Mouse (Mus musculus) forebrain, embryonic 13.5 days (tissue): ENCODE data around the gene Ankrd63. TPM values are rescaled to one million over a fixed set of nuclear protein-coding genes. Genes with fewer than 3 reads are reported as not detected.

ENCODE experiments used
- ATAC-seq: fragments of 200-750 bp; cut with Nextera tagmentation; 2 replicates; pipeline ENCODE4 v1.8.0; 2017
- H3K27ac ChIP-seq: fragments of 300-500 bp; sonication (generic); 2 replicates; pipeline ENCODE4 v1.5.1; 2015; ENCODE audit warnings: inconsistent platforms, mild to moderate bottlenecking, moderate library complexity
- H3K27me3 ChIP-seq: fragments of 300-500 bp; sonication (generic); 2 replicates; pipeline ENCODE4 v1.6.1; 2015; ENCODE audit warnings: mild to moderate bottlenecking, inconsistent platforms
- H3K36me3 ChIP-seq: fragments of 300-500 bp; sonication (generic); 2 replicates; pipeline ENCODE4 v1.6.1; 2015; ENCODE audit warnings: mild to moderate bottlenecking, inconsistent platforms; ENCODE audit not compliant: poor library complexity, severe bottlenecking
- H3K4me1 ChIP-seq: fragments of 300-500 bp; sonication (generic); 2 replicates; pipeline ENCODE4 v1.6.1; 2015; ENCODE audit warnings: inconsistent platforms
- H3K4me2 ChIP-seq: fragments of 300-500 bp; sonication (generic); 2 replicates; pipeline ENCODE4 v1.6.1; 2015; ENCODE audit warnings: inconsistent platforms, mild to moderate bottlenecking, moderate library complexity
- H3K4me3 ChIP-seq: fragments of 300-500 bp; sonication (generic); 2 replicates; pipeline ENCODE4 v1.5.1; 2015; ENCODE audit warnings: mild to moderate bottlenecking, inconsistent platforms
- H3K9ac ChIP-seq: fragments of 300-500 bp; sonication (generic); 2 replicates; pipeline ENCODE4 v1.6.1; 2015; ENCODE audit warnings: mild to moderate bottlenecking, inconsistent platforms
- H3K9me3 ChIP-seq: fragments of 300-500 bp; sonication (generic); replicated peaks from 2 replicates; pipeline ENCODE4 v1.6.1; 2016; ENCODE audit warnings: inconsistent platforms
- WGBS: fragments of 180-500 bp; shearing (Covaris S2); methylation state at CpG from one replicate; pipeline ENCODE4 v1.1.7; 2015; 5-methylcytosine and 5-hydroxymethylcytosine counted together
- polyA plus RNA-seq: library from polyadenylated mRNA; unstranded; fragments of >200 nt; fragmentation: Nextera tagmentation; extraction: Ambion mirVana; gene quantifications from 2 replicates; pipeline ENCODE4 v1.2.1, GENCODE M21; 2015

Ankrd63 gene
- polyA plus RNA-seq, 1 experiment from 2014 or later: 0.17 TPM

DNA sequence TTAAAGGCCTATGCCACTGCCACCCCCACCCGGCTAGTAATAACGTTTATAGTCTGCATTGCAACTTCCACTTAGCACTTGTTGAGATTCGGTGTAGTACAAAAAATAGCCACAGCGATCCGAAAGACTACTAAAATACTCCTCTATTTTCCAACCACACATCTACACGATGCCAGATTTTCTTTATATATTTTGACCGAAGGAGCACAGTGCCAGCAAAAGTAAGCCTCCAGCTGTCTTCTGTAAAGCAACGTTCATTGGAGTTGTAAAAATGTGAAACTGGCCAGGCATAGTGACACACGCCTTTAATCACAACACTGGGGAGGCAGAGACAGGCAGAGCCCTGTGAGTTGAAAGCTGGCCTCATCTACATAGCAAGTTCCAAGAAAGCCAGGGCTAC lies 37.4 kb upstream of the Ankrd63 start:
- no peaks in the 10 kb centered on the region for H3K36me3 ChIP-seq
- WGBS: 79% methylated on average over 9 of the region's 9 CpGs
- ATAC-seq: no peak
- no peak overlapping the region for H3K27ac ChIP-seq
- peaks cover 31% of the 10 kb centered on the region for H3K27me3 ChIP-seq
- H3K4me2 ChIP-seq: no peak overlapping the region
- H3K9me3 ChIP-seq: no peaks in the 10 kb centered on the region
- H3K4me3 ChIP-seq: no peak overlapping the region
- peaks cover 10% of the 10 kb centered on the region for H3K4me1 ChIP-seq
- no peak overlapping the region for H3K9ac ChIP-seq

- 73% methylated on average over 3 of the region's 3 CpGs for whole genome bisulfite sequencing
- Histone ChIP-seq H3K4me1 (peaks cover 10% of the 10 kb centered on the region), H3K4me2 (no peak overlapping the region), H3K27me3 (peaks cover 31% of the 10 kb centered on the region), H3K27ac (no peak overlapping the region), H3K36me3 (no peaks in the 10 kb centered on the region), H3K9me3 (no peaks in the 10 kb centered on the region), H3K9ac (no peak overlapping the region), H3K4me3 (no peak overlapping the region)
- no peak for ATAC-seq
Observed at GRCm38 (mm10) chr2:118740341-118740740, 36.6 kb upstream of the Ankrd63 start.

DNA sequence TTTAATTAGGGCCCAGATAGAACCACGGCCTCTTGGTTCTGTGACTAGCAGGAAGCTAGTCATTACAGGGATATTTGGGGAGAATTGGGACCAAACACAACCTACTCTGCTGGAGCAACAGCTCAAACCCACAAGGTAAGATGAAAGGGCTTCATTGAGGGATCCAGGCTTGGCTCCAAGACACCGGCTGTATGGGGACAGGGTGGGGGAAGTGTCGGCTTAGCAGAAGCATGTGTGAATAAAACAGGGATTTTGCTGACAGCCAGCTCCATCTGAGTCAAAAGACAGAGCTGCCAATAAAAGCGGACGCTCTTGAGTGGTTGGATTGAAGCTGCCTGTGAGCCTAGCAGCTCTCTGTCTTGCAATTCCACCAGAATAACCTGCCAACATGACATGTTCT lies 29.6 kb upstream of the Ankrd63 start:
- Histone ChIP-seq H3K9me3 (no peaks in the 10 kb centered on the region), H3K27ac (no peak overlapping the region), H3K4me3 (no peak overlapping the region), H3K9ac (no peak overlapping the region), H3K4me1 (peaks cover 11% of the 10 kb centered on the region), H3K27me3 (peaks cover 22% of the 10 kb centered on the region), H3K4me2 (no peak overlapping the region), H3K36me3 (no peaks in the 10 kb centered on the region)
- WGBS: 39% methylated on average over 5 of the region's 5 CpGs
- peak; percentile 69; the same call in 1 of the 2 replicates for ATAC-seq

DNA sequence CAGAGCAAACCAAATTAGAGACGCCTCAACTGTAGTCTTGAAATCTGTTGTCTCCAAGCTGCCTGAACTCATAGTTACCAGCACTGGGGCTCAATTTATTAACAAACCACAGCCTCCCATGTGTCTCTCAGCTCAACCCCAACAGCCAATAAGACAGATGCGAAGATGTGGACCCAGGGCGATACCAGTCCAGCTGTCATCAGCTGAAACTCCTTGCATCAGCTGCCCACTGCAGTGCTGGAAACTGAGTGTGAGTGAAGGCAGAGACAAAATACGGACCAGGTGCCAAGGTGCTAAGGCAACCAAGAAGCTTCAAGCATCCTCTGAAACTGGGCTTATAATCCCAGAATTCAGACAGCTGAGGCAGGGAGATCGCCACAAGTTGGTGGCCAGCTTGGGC lies 28.2 kb upstream of the Ankrd63 start:
- Histone ChIP-seq H3K4me1 (peaks cover 11% of the 10 kb centered on the region), H3K36me3 (no peaks in the 10 kb centered on the region), H3K27ac (no peak overlapping the region), H3K4me2 (no peak overlapping the region), H3K27me3 (peaks cover 33% of the 10 kb centered on the region), H3K9ac (no peak overlapping the region), H3K9me3 (no peaks in the 10 kb centered on the region), H3K4me3 (no peak overlapping the region)
- no peak for ATAC-seq
- WGBS: 84% methylated on average over 5 of the region's 5 CpGs

- Histone ChIP-seq H3K4me1 (peaks cover 11% of the 10 kb centered on the region), H3K36me3 (no peaks in the 10 kb centered on the region), H3K9me3 (no peaks in the 10 kb centered on the region), H3K4me3 (no peak overlapping the region), H3K4me2 (no peak overlapping the region), H3K27ac (no peak overlapping the region), H3K9ac (no peak overlapping the region), H3K27me3 (peaks cover 38% of the 10 kb centered on the region)
- 8% methylated on average over 3 of the region's 3 CpGs for WGBS
- peak; percentile 33; the same call in 1 of the 2 replicates for ATAC-seq
Observed at GRCm38 (mm10) chr2:118730622-118730915, 26.8 kb upstream of the Ankrd63 start.

DNA sequence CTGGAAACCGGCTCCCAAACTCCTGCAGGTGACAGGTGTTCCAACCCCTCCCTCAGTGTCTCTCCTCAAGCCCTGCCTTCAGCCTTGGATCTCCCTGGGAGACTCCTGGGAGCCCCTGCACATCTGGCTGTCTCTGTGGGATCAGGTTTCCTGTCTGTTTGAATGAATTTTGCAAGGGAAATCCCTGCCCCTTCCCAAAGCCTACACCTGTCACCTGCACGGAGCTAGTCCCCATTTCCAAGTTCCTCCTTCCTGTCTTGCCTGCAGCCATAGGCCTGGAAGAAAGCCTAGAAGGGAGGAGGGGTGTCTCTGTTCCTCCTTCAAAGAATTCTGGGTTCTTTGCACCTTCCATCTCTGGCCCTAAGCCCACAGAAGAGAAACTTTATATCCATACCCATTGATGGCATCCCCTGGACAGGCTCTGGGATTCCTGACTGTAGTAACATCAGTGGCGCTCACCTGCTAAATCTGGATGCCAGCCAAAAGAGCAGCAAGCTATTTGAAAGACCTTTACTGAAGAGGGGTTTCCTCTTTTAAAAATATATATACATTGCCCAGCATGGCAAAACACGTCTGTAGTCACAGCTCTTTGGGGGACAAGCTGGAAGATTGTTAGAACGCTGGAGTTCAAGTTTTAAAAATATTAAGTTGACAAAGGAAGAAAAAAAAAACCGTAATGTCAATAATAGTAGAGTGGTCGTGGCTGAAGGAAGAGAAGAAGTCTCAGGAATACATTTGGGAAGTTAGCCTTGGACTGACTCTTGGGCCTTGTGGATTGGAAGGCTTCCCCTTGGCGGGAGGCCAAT lies 26.3 kb upstream of the Ankrd63 start:
- Histone ChIP-seq H3K27ac (no peak overlapping the region), H3K4me2 (no peak overlapping the region), H3K4me3 (no peak overlapping the region), H3K4me1 (peaks cover 11% of the 10 kb centered on the region), H3K27me3 (peaks cover 38% of the 10 kb centered on the region), H3K9ac (no peak overlapping the region), H3K9me3 (no peaks in the 10 kb centered on the region), H3K36me3 (no peaks in the 10 kb centered on the region)
- ATAC-seq: no peak
- 24% methylated on average over 8 of the region's 8 CpGs for WGBS

DNA sequence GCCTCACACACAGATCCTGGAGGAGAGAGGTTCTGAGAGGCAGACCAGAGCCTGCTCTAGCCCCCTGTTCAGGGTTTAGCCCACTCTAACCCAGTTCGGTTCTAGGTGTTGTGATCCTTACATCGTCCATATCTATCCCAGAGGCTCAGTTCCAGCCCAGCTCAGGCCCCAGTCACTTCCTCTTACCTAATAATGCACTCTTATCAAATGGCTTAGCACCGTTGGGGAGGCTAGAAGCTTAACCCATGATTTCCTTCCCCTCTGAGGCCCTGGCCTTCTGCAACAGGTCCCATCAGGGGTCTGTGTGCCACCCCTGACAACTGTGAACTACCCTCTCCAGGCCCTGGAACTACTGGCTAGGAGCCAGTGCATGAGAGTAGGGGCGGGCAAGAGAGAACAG lies 25.4 kb upstream of the Ankrd63 start:
- Histone ChIP-seq H3K9ac (no peak overlapping the region), H3K4me3 (no peak overlapping the region), H3K36me3 (no peaks in the 10 kb centered on the region), H3K27me3 (peaks cover 38% of the 10 kb centered on the region), H3K9me3 (no peaks in the 10 kb centered on the region), H3K27ac (no peak overlapping the region), H3K4me1 (peaks cover 11% of the 10 kb centered on the region), H3K4me2 (no peak overlapping the region)
- no peak for ATAC-seq
- WGBS: 52% methylated on average over 4 of the region's 4 CpGs

DNA sequence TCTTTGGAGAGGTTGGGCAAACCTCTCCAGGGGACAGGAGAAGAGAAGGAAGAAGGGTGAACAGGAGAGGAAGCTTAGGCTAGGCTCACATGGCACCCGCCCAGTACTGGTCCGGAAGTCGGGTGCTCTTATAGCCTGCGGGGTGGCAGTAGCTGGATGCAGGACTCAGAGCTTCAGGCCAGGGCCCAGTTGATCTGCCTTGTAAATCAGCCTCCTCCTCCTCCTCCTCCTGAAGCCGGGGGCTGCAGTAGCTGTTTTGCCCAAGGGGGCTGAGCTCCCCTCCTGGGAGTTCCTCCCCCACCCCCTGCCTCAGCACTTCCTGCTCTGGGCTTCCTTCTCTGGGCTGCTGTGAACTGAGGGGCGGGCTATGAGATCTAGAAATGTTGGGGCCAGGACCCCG lies 24.6 kb upstream of the Ankrd63 start, which contains the start of gene Plcb2:
Gene Plcb2 (minus strand): TSS at position 102 of the 400 bp plus-strand sequence.
- Histone ChIP-seq H3K4me2 (no peak within 1 kb of the TSS), H3K27ac (no peak within 1 kb of the TSS), H3K4me3 (no peak within 1 kb of the TSS), H3K36me3 (no peaks in the 10 kb centered on the region), H3K27me3 (peaks cover 38% of the 10 kb centered on the region), H3K9me3 (no peaks in the 10 kb centered on the region), H3K9ac (no peak within 1 kb of the TSS), H3K4me1 (peaks cover 11% of the 10 kb centered on the region; the same call in 1 of the 2 replicates)
- ATAC-seq: no peak
- 29% methylated on average over 7 of the region's 7 CpGs for WGBS

GRCm38 (mm10) chr2:118727911-118728310 lies 24.1 kb upstream of the Ankrd63 start:
- Histone ChIP-seq H3K4me1 (peaks cover 11% of the 10 kb centered on the region; the same call in 1 of the 2 replicates), H3K9me3 (no peaks in the 10 kb centered on the region), H3K4me2 (no peak overlapping the region), H3K9ac (no peak overlapping the region), H3K27me3 (peaks cover 38% of the 10 kb centered on the region), H3K27ac (no peak overlapping the region), H3K36me3 (no peaks in the 10 kb centered on the region), H3K4me3 (no peak overlapping the region)
- WGBS: 28% methylated on average over 9 of the region's 9 CpGs
- ATAC-seq: no peak

DNA sequence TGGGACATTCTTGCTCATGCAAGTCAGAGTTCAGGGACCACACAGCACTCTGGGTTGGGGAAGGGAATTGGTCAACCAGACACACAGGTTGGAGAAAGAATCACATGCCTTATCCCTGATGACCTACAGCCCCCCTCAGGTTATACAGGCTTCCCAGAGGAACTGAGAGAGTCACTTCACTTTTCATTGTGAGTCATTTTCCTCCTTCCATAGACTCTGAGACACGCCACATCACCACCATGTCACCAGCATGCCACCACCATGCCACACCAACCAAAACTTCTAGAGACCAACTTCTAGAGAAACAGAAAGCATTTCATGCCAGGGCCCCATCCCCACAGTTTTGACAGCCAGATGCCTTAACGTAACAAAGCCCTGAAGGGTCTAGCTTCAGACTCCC lies 23.1 kb upstream of the Ankrd63 start:
- H3K4me1 ChIP-seq: peaks cover 11% of the 10 kb centered on the region; the same call in 1 of the 2 replicates
- H3K9me3 ChIP-seq: no peaks in the 10 kb centered on the region
- H3K36me3 ChIP-seq: no peaks in the 10 kb centered on the region
- H3K27ac ChIP-seq: no peak overlapping the region
- H3K9ac ChIP-seq: no peak overlapping the region
- H3K27me3 ChIP-seq: peaks cover 38% of the 10 kb centered on the region
- H3K4me2 ChIP-seq: no peak overlapping the region
- 80% methylated on average over 2 of the region's 2 CpGs for WGBS
- H3K4me3 ChIP-seq: no peak overlapping the region
- no peak for ATAC-seq

GRCm38 (mm10) chr2:118725511-118725910 lies 21.7 kb upstream of the Ankrd63 start:
- 88% methylated on average over 4 of the region's 4 CpGs for WGBS
- no peak for ATAC-seq

GRCm38 (mm10) chr2:118723693-118724486 lies 20.1 kb upstream of the Ankrd63 start:
- Histone ChIP-seq H3K9ac (no peak overlapping the region), H3K27me3 (peaks cover 24% of the 10 kb centered on the region), H3K4me2 (no peak overlapping the region), H3K9me3 (no peaks in the 10 kb centered on the region), H3K27ac (no peak overlapping the region), H3K4me3 (no peak overlapping the region), H3K4me1 (no peaks in the 10 kb centered on the region), H3K36me3 (no peaks in the 10 kb centered on the region)
- 85% methylated on average over 15 of the region's 15 CpGs for WGBS
- ATAC-seq: no peak

More at GRCm38 (mm10) chr2:118725511-118725910, 21.7 kb upstream of the Ankrd63 start:
- Histone ChIP-seq H3K4me2 (no peak overlapping the region), H3K9ac (no peak overlapping the region), H3K4me1 (peaks cover 9% of the 10 kb centered on the region; the same call in 1 of the 2 replicates), H3K27me3 (peaks cover 34% of the 10 kb centered on the region), H3K36me3 (no peaks in the 10 kb centered on the region), H3K4me3 (no peak overlapping the region), H3K9me3 (no peaks in the 10 kb centered on the region), H3K27ac (no peak overlapping the region)
